Mouse (Mus musculus) limb, embryonic 15.5 days (tissue): ENCODE data around the gene Olfr51. TPM values are rescaled to one million over a fixed set of nuclear protein-coding genes. Genes with fewer than 3 reads are reported as not detected.
"Not testable (repeated sequence)": the region's sequence is repeated elsewhere in the genome, so short reads cannot be mapped to it uniquely, and the experiment has no call there.

Source experiments
- ATAC-seq: fragments of 200-750 bp; cut with Nextera tagmentation; 2 replicates; pipeline ENCODE4 v1.8.0; 2017; ENCODE audit warnings: low read depth, moderate TSS enrichment; ENCODE audit not compliant: insufficient number of reproducible peaks, low FRiP score, low TSS enrichment
- H3K27ac ChIP-seq: fragments of 300-500 bp; sonication (generic); 2 replicates; pipeline ENCODE4 v1.5.1; 2015; ENCODE audit warnings: moderate library complexity, mild to moderate bottlenecking, inconsistent platforms
- H3K27me3 ChIP-seq: fragments of 300-500 bp; sonication (generic); 2 replicates; pipeline ENCODE4 v1.6.1; 2015; ENCODE audit warnings: inconsistent platforms
- H3K36me3 ChIP-seq: fragments of 300-500 bp; sonication (generic); 2 replicates; pipeline ENCODE4 v1.6.1; 2015; ENCODE audit warnings: inconsistent platforms
- H3K4me1 ChIP-seq: fragments of 300-500 bp; sonication (generic); 2 replicates; pipeline ENCODE4 v1.6.1; 2015; ENCODE audit warnings: inconsistent platforms
- H3K4me2 ChIP-seq: fragments of 300-500 bp; sonication (generic); 2 replicates; pipeline ENCODE4 v1.6.1; 2015; ENCODE audit warnings: mild to moderate bottlenecking, inconsistent platforms
- H3K4me3 ChIP-seq: fragments of 300-500 bp; sonication (generic); 2 replicates; pipeline ENCODE4 v1.5.1; 2015; ENCODE audit warnings: mild to moderate bottlenecking, inconsistent platforms
- H3K9ac ChIP-seq: fragments of 300-500 bp; sonication (generic); 2 replicates; pipeline ENCODE4 v1.6.1; 2015; ENCODE audit warnings: inconsistent platforms
- H3K9me3 ChIP-seq: fragments of 300-500 bp; sonication (generic); 2 replicates; pipeline ENCODE4 v1.6.1; 2016; ENCODE audit warnings: inconsistent platforms
- WGBS: fragments of 180-500 bp; shearing (Covaris S2); methylation state at CpG from one replicate; pipeline ENCODE4 v1.1.7; 2015; 5-methylcytosine and 5-hydroxymethylcytosine counted together
- polyA plus RNA-seq: library from polyadenylated mRNA; unstranded; fragments of >200 nt; fragmentation: Nextera tagmentation; extraction: Ambion mirVana; gene quantifications from 2 replicates; pipeline ENCODE4 v1.2.1, GENCODE M21; 2015

Gene Olfr51
- polyA plus RNA-seq, result not detected in 2 replicates

DNA sequence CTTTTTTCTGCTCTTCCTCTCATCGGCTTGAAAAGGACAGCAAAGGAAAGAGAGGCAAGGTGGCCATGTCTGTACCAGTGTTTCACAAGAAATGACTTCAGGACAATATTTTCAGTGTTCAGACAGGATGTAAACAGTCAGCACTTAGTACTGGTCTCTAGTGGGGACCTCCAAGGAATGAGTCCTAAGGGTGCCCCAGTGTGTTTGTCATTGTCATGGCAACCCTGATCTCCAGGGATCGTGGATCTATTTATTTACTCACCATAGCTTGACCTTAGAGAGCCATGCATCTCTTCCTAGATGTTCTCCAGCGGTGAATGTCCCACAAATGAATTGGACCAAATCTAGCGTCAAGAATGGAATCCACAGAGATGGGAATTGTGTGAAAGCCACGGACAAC, at the start of gene Olfr51:
TSS of gene Olfr51 (plus strand) at position 301 of the 400 bp plus-strand sequence.
- H3K27me3 ChIP-seq, result no peaks in the 10 kb centered on the region
- H3K4me2 ChIP-seq, result no peak within 1 kb of the TSS
- H3K9me3 ChIP-seq, result no peaks in the 10 kb centered on the region
- WGBS, result 75% methylated on average over 5 of the region's 5 CpGs
- H3K4me1 ChIP-seq, result no peaks in the 10 kb centered on the region
- no peaks in the 10 kb centered on the region for H3K36me3 ChIP-seq
- no peak within 1 kb of the TSS for H3K9ac ChIP-seq
- no peak within 1 kb of the TSS for H3K27ac ChIP-seq
- no peak for ATAC-seq
- no peak within 1 kb of the TSS for H3K4me3 ChIP-seq

DNA sequence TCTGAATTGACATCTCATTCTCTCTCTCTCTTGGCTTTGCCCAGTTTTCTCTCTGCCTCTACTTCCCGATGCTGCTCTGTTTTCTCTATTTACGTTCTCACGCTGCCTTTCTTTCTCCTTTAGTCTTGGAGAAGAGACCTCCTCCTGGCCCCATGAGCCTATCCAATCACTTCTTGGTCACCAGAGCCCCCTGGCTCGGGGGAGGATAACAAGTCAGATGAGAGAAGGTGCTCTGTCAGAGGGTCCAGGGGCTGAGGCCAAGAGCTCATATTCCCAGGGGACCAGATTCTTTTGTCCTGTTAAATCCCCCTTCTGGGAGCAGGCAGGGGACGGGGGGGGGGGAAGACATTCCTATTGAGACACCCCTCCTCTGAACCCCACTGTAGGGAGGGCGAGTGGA, 49.7 kb upstream of the Olfr51 start, which contains the start of gene Prop1:
TSS of gene Prop1 (minus strand) at position 101 of the 400 bp plus-strand sequence.
- Histone ChIP-seq H3K27me3 (no peaks in the 10 kb centered on the region), H3K27ac (no peak within 1 kb of the TSS), H3K4me3 (no peak within 1 kb of the TSS), H3K36me3 (no peaks in the 10 kb centered on the region), H3K4me1 (0 out of 2 replicates have a peak, but pooled peaks cover 5% of the 10 kb centered on the region), H3K4me2 (no peak within 1 kb of the TSS), H3K9ac (no peak within 1 kb of the TSS), H3K9me3 (no peaks in the 10 kb centered on the region)
- WGBS, result 75% methylated on average over 6 of the region's 6 CpGs
- ATAC-seq, result no peak

DNA sequence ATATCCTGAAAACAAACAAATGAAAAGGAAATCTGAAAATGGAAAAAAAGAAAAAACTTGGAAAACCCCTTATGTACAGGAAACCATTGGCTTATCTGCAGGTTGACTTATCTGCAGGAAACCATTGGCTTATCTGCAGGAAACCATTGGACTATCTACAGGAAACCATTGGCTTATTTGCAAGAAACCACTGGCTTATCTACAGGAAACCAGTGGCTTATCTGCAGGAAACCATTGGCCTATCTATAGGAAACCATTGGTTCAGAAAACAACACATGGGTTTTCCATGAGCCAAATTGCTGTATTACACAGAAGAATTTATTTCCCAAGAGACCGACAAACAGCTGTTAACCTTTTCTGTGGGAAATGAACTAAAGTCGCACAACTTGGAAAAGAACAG, 38.5 kb upstream of the Olfr51 start:
- Histone ChIP-seq H3K9ac (no peak overlapping the region), H3K27me3 (no peaks in the 10 kb centered on the region), H3K4me1 (no peaks in the 10 kb centered on the region), H3K4me3 (no peak overlapping the region), H3K36me3 (no peaks in the 10 kb centered on the region), H3K4me2 (no peak overlapping the region), H3K27ac (no peak overlapping the region), H3K9me3 (no peaks in the 10 kb centered on the region)
- ATAC-seq, result no peak
- WGBS, result 66% methylated on average over 2 of the region's 2 CpGs

DNA sequence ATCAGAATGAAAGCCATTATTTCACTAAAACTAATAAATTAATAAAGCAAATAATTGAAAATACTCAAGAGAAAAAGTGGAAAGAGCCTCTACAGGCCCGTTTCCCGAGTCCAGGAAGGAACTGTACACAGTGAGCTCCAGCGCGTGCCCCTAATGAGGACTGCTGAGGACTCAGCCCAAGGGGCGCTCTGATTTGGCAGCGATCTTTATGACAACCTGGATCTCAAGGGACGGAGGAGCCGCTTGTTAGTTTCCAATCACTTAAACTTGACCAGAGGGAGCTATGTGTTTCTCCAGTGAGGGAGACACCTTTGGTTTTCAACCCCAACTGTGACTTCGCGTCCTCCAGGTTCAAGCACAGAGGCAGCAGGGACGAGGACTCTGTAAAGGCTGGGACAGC, 37.2 kb upstream of the Olfr51 start, which contains the start of gene Olfr1378:
TSS of gene Olfr1378 (plus strand) at position 301 of the 400 bp plus-strand sequence.
- Histone ChIP-seq H3K4me2 (no peak within 1 kb of the TSS), H3K9ac (no peak within 1 kb of the TSS), H3K27ac (no peak within 1 kb of the TSS), H3K36me3 (no peaks in the 10 kb centered on the region), H3K27me3 (no peaks in the 10 kb centered on the region), H3K4me3 (no peak within 1 kb of the TSS), H3K4me1 (no peaks in the 10 kb centered on the region), H3K9me3 (no peaks in the 10 kb centered on the region)
- WGBS, result 71% methylated on average over 11 of the region's 11 CpGs
- ATAC-seq, result no peak

DNA sequence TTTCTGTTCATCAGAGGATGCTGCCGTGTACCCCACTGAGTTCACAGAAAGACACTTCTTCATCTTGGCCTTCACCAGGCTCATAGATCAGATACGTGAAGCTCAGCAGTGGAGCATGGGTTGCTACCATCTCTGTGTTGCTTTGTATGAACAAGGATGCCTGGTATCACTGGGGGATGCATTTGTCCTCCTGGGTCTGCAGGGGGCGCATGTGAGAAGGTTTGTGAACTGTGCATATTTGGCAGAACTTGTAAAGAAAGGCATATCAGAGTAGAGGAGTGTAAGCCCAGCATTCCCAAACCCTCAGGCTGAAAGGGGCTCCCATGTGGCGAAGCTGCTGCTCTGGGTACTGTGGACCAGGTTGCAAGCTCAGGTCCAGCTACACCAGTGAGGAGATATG, 26.2 kb upstream of the Olfr51 start:
- Histone ChIP-seq H3K27me3 (no peaks in the 10 kb centered on the region), H3K27ac (no peak overlapping the region), H3K36me3 (no peaks in the 10 kb centered on the region), H3K9me3 (no peaks in the 10 kb centered on the region), H3K4me2 (no peak overlapping the region), H3K4me1 (no peaks in the 10 kb centered on the region), H3K4me3 (no peak overlapping the region), H3K9ac (no peak overlapping the region)
- ATAC-seq, result no peak
- WGBS, result 73% methylated on average over 4 of the region's 4 CpGs

DNA sequence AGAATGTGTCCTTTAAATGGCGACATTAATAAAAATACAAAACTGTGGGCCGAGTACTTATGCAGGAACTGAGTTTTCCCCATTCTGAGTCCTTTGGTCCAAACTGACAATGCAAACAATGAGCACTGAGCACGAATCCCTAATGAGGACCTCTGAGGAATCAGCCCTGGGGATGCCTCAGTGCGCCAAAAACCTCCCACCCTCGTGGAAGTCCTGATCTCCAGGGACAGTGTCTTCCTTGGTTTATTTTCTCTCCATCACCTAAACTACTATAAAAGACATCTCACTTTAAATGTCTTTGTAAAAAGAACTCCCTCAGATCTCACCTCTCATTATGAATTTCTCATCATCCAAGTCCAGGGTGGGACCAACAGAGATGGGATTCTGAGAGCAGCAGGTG, 21.7 kb upstream of the Olfr51 start, which contains the start of gene Olfr1377:
TSS of gene Olfr1377 (plus strand) at position 301 of the 400 bp plus-strand sequence.
- 68% methylated on average over 5 of the region's 5 CpGs for WGBS
- Histone ChIP-seq H3K27ac (no peak within 1 kb of the TSS), H3K36me3 (no peaks in the 10 kb centered on the region), H3K4me1 (no peaks in the 10 kb centered on the region), H3K27me3 (no peaks in the 10 kb centered on the region), H3K9ac (no peak within 1 kb of the TSS), H3K4me3 (no peak within 1 kb of the TSS), H3K4me2 (no peak within 1 kb of the TSS), H3K9me3 (no peaks in the 10 kb centered on the region)
- no peak for ATAC-seq

DNA sequence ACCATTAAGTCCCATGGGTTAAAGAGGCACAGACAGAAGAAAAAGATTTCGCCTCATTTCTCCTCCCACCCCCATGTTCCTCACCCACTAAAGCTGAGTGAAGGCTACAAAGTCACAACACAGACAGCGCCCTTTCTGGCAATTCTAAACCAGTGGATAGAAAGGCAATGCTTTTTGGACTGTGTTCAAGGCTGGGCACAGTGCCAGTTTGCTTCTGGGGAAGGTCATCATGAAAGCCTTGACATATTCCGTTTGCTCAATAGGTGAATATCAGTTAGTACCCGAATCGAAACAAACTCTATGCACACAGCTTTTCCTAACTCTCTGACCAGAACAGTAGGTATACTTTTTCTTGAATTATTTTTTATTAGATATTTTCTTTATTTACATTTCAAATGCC, 8.4 kb downstream of the Olfr51 start:
- Histone ChIP-seq H3K4me1 (no peaks in the 10 kb centered on the region), H3K27ac (no peak overlapping the region), H3K4me3 (no peak overlapping the region), H3K27me3 (no peaks in the 10 kb centered on the region), H3K9me3 (no peaks in the 10 kb centered on the region), H3K36me3 (no peaks in the 10 kb centered on the region), H3K4me2 (no peak overlapping the region), H3K9ac (no peak overlapping the region)
- 70% methylated on average over 5 of the region's 5 CpGs for WGBS
- no peak for ATAC-seq

DNA sequence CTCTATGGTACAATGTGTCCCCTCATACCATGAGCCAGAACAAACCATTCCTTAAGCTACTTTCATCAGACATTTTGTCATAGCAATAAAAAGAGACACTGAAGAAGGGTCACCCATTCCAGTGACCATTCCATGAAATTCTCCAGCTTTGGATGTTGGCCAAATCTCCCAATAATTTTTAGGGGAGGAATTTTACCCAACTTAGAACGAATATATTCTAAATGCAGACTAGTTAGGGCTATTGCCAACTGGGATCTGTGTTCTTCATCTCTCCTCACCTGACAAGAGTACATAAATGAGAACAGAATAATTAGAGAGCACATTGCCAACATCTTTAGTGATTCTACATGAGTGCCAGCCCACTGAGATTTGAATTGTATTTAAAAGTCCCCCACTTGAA, 10.5 kb downstream of the Olfr51 start, which contains the start of gene Olfr54:
TSS of gene Olfr54 (plus strand) at position 301 of the 400 bp plus-strand sequence.
- no peaks in the 10 kb centered on the region for H3K27me3 ChIP-seq
- no peak within 1 kb of the TSS for H3K9ac ChIP-seq
- WGBS, result 65% methylated on average over 1 of the region's 1 CpGs
- no peaks in the 10 kb centered on the region for H3K9me3 ChIP-seq
- no peak within 1 kb of the TSS for H3K27ac ChIP-seq
- H3K4me3 ChIP-seq, result no peak within 1 kb of the TSS
- ATAC-seq, result no peak
- H3K36me3 ChIP-seq, result no peaks in the 10 kb centered on the region
- H3K4me2 ChIP-seq, result no peak within 1 kb of the TSS
- H3K4me1 ChIP-seq, result no peaks in the 10 kb centered on the region

DNA sequence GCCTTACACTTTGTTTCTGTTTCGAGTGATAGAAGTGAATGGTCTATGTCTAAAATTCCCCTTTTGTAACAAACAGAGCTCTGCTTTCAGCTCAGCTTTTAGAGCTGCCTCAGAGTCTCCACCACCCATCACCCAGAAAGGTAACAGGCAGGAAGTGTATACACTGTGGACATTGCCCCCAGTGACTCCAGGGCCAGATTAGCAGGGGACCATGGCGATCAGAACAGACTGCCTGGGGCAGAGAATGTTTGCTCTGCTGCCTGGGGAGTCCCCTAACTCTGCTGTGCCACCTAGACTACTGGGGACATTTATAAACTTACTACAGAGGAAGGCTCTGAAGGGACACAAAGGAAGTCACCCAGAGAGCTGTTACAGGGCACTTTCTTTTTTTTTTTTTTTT, 12.9 kb downstream of the Olfr51 start:
- Histone ChIP-seq H3K27me3 (no peaks in the 10 kb centered on the region), H3K9me3 (no peaks in the 10 kb centered on the region), H3K27ac (no peak overlapping the region), H3K4me2 (no peak overlapping the region), H3K4me3 (no peak overlapping the region), H3K36me3 (no peaks in the 10 kb centered on the region), H3K4me1 (no peaks in the 10 kb centered on the region), H3K9ac (no peak overlapping the region)
- 44% methylated on average over 2 of the region's 2 CpGs for WGBS
- no peak for ATAC-seq

DNA sequence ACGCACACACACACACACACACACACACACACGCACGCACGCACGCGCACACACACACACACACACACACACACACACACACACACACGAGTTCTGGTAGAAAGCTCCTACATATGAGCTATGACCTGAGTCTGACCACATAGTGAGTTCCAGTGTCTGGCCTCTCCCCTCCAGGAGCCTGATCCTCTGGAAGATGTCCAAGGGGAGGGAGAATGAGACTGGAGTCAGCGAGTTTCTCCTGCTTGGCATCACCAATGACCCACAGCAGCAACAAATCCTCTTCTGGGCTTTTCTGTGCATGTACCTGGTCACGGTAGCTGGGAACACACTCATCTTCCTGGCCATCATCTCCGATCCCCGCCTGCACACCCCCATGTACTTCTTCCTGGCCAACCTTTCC, 23.4 kb downstream of the Olfr51 start:
- H3K36me3 ChIP-seq, H3K9ac ChIP-seq, H3K9me3 ChIP-seq, H3K4me2 ChIP-seq, H3K4me1 ChIP-seq, ATAC-seq, H3K27me3 ChIP-seq, H3K4me3 ChIP-seq, H3K27ac ChIP-seq: not testable (repeated sequence)
- 89% methylated on average over 11 of the region's 11 CpGs for WGBS

DNA sequence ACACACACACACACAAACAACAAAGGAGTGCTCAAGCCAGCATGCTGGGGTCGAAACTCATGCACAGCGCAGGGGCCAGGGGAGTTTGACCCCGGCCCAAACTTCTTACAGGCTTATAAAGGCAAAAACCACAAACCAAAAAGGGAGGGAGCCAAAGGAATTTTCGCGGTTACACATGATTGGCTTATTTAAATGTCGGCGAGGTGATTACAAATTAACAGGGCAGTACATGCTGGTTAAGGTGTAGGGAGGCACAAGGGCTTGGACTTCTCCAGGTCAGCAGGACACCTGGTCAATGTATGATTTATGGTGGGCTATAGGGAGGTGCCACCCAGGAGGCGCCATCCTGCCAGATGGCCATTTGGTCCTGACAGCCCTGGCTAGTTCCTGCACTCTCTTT, 26.0 kb downstream of the Olfr51 start:
- not testable (repeated sequence) for H3K27ac ChIP-seq, H3K4me2 ChIP-seq, H3K4me3 ChIP-seq, H3K4me1 ChIP-seq, H3K27me3 ChIP-seq, H3K36me3 ChIP-seq, ATAC-seq, H3K9ac ChIP-seq, H3K9me3 ChIP-seq
- WGBS, result 40% methylated on average over 8 of the region's 8 CpGs

DNA sequence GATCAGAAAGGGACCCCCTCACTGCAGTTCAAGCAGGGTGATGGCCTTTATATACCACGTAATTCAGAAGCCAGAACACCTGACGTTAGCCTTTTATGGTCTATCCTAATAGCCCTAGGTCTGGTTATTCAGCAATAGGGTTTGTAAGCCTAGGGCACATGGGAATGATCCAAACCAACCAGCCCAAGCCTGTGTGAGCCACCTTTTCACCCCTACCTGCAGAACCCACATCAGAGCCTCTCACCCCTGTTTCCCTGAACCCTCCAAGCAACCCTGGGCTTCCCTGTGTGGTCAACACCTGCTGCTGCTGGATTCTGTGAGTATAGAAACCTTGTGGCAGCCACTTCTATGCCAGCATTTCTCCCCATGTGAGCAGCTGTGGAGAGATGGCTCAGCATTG, 26.8 kb downstream of the Olfr51 start:
- ATAC-seq, result no peak
- no peaks in the 10 kb centered on the region for H3K36me3 ChIP-seq
- no peaks in the 10 kb centered on the region for H3K27me3 ChIP-seq
- H3K4me2 ChIP-seq, result no peak overlapping the region
- H3K27ac ChIP-seq, result no peak overlapping the region
- H3K4me3 ChIP-seq, result no peak overlapping the region
- H3K9ac ChIP-seq, result no peak overlapping the region
- H3K4me1 ChIP-seq, result no peaks in the 10 kb centered on the region
- WGBS, result 25% methylated on average over 2 of the region's 2 CpGs
- no peaks in the 10 kb centered on the region for H3K9me3 ChIP-seq

DNA sequence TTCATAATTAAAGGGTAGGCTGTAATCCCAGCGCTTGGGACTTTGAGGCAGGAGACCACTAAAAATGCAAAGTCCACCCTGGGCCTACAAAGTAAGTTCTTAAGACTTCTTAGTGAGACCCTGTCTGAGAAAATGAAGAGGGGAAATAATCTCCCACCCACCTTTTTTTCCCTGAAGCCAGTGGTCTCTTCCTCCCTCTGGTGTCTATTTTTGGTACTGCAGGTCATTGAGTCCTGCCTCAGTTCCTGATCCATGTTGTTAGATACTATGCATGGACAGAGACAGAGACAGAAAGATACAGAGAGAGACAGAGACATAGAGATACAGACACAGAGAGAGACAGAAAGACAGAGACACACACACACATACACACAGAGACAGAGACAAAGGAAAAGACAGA, 29.5 kb downstream of the Olfr51 start:
- no peak overlapping the region for H3K4me2 ChIP-seq
- no peak overlapping the region for H3K4me3 ChIP-seq
- no peaks in the 10 kb centered on the region for H3K27me3 ChIP-seq
- H3K4me1 ChIP-seq, result no peaks in the 10 kb centered on the region
- H3K27ac ChIP-seq, result no peak overlapping the region
- no peaks in the 10 kb centered on the region for H3K9me3 ChIP-seq
- no peak for ATAC-seq
- H3K9ac ChIP-seq, result no peak overlapping the region
- WGBS, result 23% methylated on average over 1 of the region's 1 CpGs
- H3K36me3 ChIP-seq, result no peaks in the 10 kb centered on the region
